Mouse (Mus musculus) liver, embryonic 14.5 days (tissue): ENCODE data around the gene Lfng. TPM values are rescaled to one million over a fixed set of nuclear protein-coding genes. Genes with fewer than 3 reads are reported as not detected.

ENCODE experiments used
- ATAC-seq: fragments of 200-750 bp; cut with Nextera tagmentation; 2 replicates; pipeline ENCODE4 v1.8.0; 2017; ENCODE audit warnings: moderate number of reproducible peaks, mild to moderate bottlenecking, moderate library complexity; ENCODE audit not compliant: insufficient read depth
- DNase-seq, 3 experiments: peaks; one replicate each; pipeline ENCODE4 v3.0.0-alpha.2; 2012 to 2013; ENCODE audit warnings: low read depth in 3 of 3, low spot score in 3 of 3
- H3K27ac ChIP-seq: fragments of 300-500 bp; sonication (generic); 2 replicates; pipeline ENCODE4 v1.5.1; 2014; ENCODE audit warnings: moderate library complexity, mild to moderate bottlenecking, control low read depth, inconsistent platforms
- H3K27me3 ChIP-seq: fragments of 300-500 bp; sonication (generic); 2 replicates; pipeline ENCODE4 v1.6.1; 2014; ENCODE audit warnings: mild to moderate bottlenecking, low read length, moderate library complexity; ENCODE audit not compliant: control insufficient read depth, insufficient read depth
- H3K36me3 ChIP-seq: fragments of 300-500 bp; sonication (generic); replicated peaks from 2 replicates; pipeline ENCODE4 v1.6.1; 2014; ENCODE audit warnings: low read depth; ENCODE audit not compliant: control insufficient read depth, insufficient read depth
- H3K4me1 ChIP-seq, 2 experiments: fragments of 200-500 bp in 1 of 2; fragments of 300-500 bp in 1 of 2; sonication (generic) in 1 of 2; replicated peaks; 2 replicates each; pipeline ENCODE4 v1.6.1; 2012 to 2014; ENCODE audit warnings: antibody characterized with exemption in 1 of 2, inconsistent platforms in 1 of 2, low read length in 1 of 2; ENCODE audit not compliant: control insufficient read depth in 2 of 2, insufficient read depth in 2 of 2
- H3K4me2 ChIP-seq: fragments of 300-500 bp; sonication (generic); 2 replicates; pipeline ENCODE4 v1.6.1; 2014; ENCODE audit warnings: low read depth, mild to moderate bottlenecking, control low read depth, moderate library complexity
- H3K4me3 ChIP-seq, 2 experiments: fragments of 200-500 bp in 1 of 2; fragments of 300-500 bp in 1 of 2; sonication (generic) in 1 of 2; 2 replicates each; pipeline ENCODE4 v1.5.1; 2012 to 2014; ENCODE audit warnings: low read depth in 2 of 2, low read length in 2 of 2, mild to moderate bottlenecking in 2 of 2, control low read depth in 1 of 2, inconsistent platforms in 1 of 2, moderate library complexity in 1 of 2; ENCODE audit not compliant: insufficient read depth in 1 of 2
- H3K9ac ChIP-seq: fragments of 300-500 bp; sonication (generic); replicated peaks from 2 replicates; pipeline ENCODE4 v1.6.1; 2014; ENCODE audit warnings: mild to moderate bottlenecking, control low read depth, moderate library complexity
- H3K9me3 ChIP-seq: fragments of 300-500 bp; sonication (generic); 2 replicates; pipeline ENCODE4 v1.6.1; 2016; ENCODE audit warnings: low read length, mixed read lengths; ENCODE audit not compliant: control insufficient read depth
- CTCF ChIP-seq: IDR thresholded peaks from 2 replicates; pipeline ENCODE4 v1.5.1; 2016; ENCODE audit warnings: antibody characterized with exemption, low read depth, control low read depth
- EP300 ChIP-seq: IDR thresholded peaks from 2 replicates; pipeline ENCODE4 v1.6.1; 2016; ENCODE audit warnings: antibody characterized with exemption, low read depth
- WGBS: fragments of 180-500 bp; shearing (Covaris S2); extraction: QIAGEN DNeasy Blood & Tissue Kit; methylation state at CpG from one replicate; pipeline ENCODE4 v1.1.7; 2014; ENCODE audit not compliant: insufficient replicate concordance; 5-methylcytosine and 5-hydroxymethylcytosine counted together
- polyA plus RNA-seq, 2 experiments: library from polyadenylated mRNA; depleted of rRNA in 1 of 2; stranded (reverse) in 1 of 2; unstranded in 1 of 2; fragments of >200 nt; fragmentation: Nextera tagmentation in 1 of 2; extraction: Ambion mirVana in 1 of 2; gene quantifications; 2 replicates each; pipeline versions ENCODE4 v1.2.1 to v1.2.3; 2012 to 2014

Lfng gene
- polyA plus RNA-seq, 2 experiments: 9.9 to 12.1 TPM

- WGBS: 62% methylated on average over 9 of the region's 9 CpGs
- TF ChIP-seq CTCF: no peak
- no peak for TF ChIP-seq EP300
- H3K9me3 ChIP-seq: no peaks in the 10 kb centered on the region
- no peak overlapping the region for H3K9ac ChIP-seq
- H3K27me3 ChIP-seq: no peaks in the 10 kb centered on the region; the same call in 1 of the 2 replicates
- no peak for DNase-seq
- no peaks in the 10 kb centered on the region for H3K36me3 ChIP-seq
- no peak for ATAC-seq
- H3K27ac ChIP-seq: no peak overlapping the region
- no peak overlapping the region for H3K4me3 ChIP-seq
- H3K4me2 ChIP-seq: no peak overlapping the region
- no peaks in the 10 kb centered on the region for H3K4me1 ChIP-seq
These were observed 27.9 kb upstream of the Lfng start for GRCm38 (mm10) chr5:140579221-140579620.

- Histone ChIP-seq H3K27me3 (no peaks in the 10 kb centered on the region; the same call in 1 of the 2 replicates), H3K9ac (no peak overlapping the region), H3K9me3 (no peaks in the 10 kb centered on the region), H3K4me1 (no peaks in the 10 kb centered on the region), H3K36me3 (no peaks in the 10 kb centered on the region), H3K27ac (no peak overlapping the region), H3K4me2 (no peak overlapping the region), H3K4me3 (no peak overlapping the region)
- ATAC-seq: no peak
- 59% methylated on average over 6 of the region's 6 CpGs for WGBS
- TF ChIP-seq CTCF: no peak
- TF ChIP-seq EP300: no peak
- no peak for DNase-seq
These were observed 27.3 kb upstream of the Lfng start for GRCm38 (mm10) chr5:140579771-140580170.

- WGBS: 31% methylated on average over 5 of the region's 5 CpGs
- ATAC-seq (no peak), DNase-seq (no peak)
- Histone ChIP-seq H3K9me3 (no peaks in the 10 kb centered on the region), H3K27me3 (no peaks in the 10 kb centered on the region; the same call in 1 of the 2 replicates), H3K4me3 (no peak overlapping the region), H3K9ac (no peak overlapping the region), H3K36me3 (no peaks in the 10 kb centered on the region), H3K4me1 (no peaks in the 10 kb centered on the region), H3K4me2 (no peak overlapping the region), H3K27ac (no peak overlapping the region)
- TF ChIP-seq EP300 (no peak), CTCF (no peak)
These were observed 25.6 kb upstream of the Lfng start for GRCm38 (mm10) chr5:140581569-140581968.

- H3K9ac ChIP-seq: no peak overlapping the region
- no peaks in the 10 kb centered on the region for H3K9me3 ChIP-seq
- H3K4me3 ChIP-seq: no peak overlapping the region
- TF ChIP-seq EP300 (no peak), CTCF (no peak)
- H3K36me3 ChIP-seq: no peaks in the 10 kb centered on the region
- 48% methylated on average over 8 of the region's 8 CpGs for WGBS
- ATAC-seq (no peak), DNase-seq (no peak)
- H3K4me1 ChIP-seq: no peaks in the 10 kb centered on the region
- no peaks in the 10 kb centered on the region; the same call in 1 of the 2 replicates for H3K27me3 ChIP-seq
- H3K4me2 ChIP-seq: no peak overlapping the region
- H3K27ac ChIP-seq: no peak overlapping the region
These were observed 24.0 kb upstream of the Lfng start for GRCm38 (mm10) chr5:140582995-140583731.

GRCm38 (mm10) chr5:140583732-140584368 lies 23.3 kb upstream of the Lfng start:
- no peak overlapping the region for H3K9ac ChIP-seq
- H3K27ac ChIP-seq: no peak overlapping the region
- H3K9me3 ChIP-seq: no peaks in the 10 kb centered on the region
- no peak overlapping the region for H3K4me2 ChIP-seq
- H3K36me3 ChIP-seq: no peaks in the 10 kb centered on the region
- H3K27me3 ChIP-seq: no peaks in the 10 kb centered on the region; the same call in 1 of the 2 replicates
- H3K4me1 ChIP-seq: no peaks in the 10 kb centered on the region
- ATAC-seq (no peak), DNase-seq (no peak)
- no peak for TF ChIP-seq CTCF
- WGBS: 65% methylated on average over 6 of the region's 6 CpGs
- H3K4me3 ChIP-seq: no peak overlapping the region
